Mouse (Mus musculus): Measurements from ENCODE around the gene Dnajb13. TPM values are rescaled to one million over a fixed set of nuclear protein-coding genes. Genes with fewer than 3 reads are reported as not detected.
A peak's percentile ranks its signal among the peaks of the same experiment; 100 is the strongest.

Gene Dnajb13
- polyA plus RNA-seq, 1 experiment from 2014 or later: 0.24 TPM

GRCm38 (mm10) chr7:100465248-100465647 is 49.5 kb downstream of the Dnajb13 start:
- 80% methylated on average over 4 of the region's 4 CpGs for WGBS
- H3K36me3 ChIP-seq: peaks cover 86% of the 10 kb centered on the region
- H3K27me3 ChIP-seq: no peaks in the 10 kb centered on the region
- H3K4me3 ChIP-seq: no peak overlapping the region
- 0 out of 2 replicates have a peak overlapping the region, but pooled peaks have one; percentile 10 for H3K4me2 ChIP-seq (replicated peaks)
- H3K9ac ChIP-seq: peak overlapping the region; percentile 1; the same call in 1 of the 2 replicates
- no peaks in the 10 kb centered on the region for H3K9me3 ChIP-seq
- H3K4me1 ChIP-seq: peaks cover 10% of the 10 kb centered on the region
- H3K27ac ChIP-seq: peak overlapping the region; percentile 56; the same call in 1 of the 2 replicates
- no peak for ATAC-seq (ENCODE audit: low FRiP score, low read depth)

GRCm38 (mm10) chr7:100464248-100464647 is 50.5 kb downstream of the Dnajb13 start:
- Histone ChIP-seq H3K4me1 (peaks cover 10% of the 10 kb centered on the region), H3K9me3 (no peaks in the 10 kb centered on the region), H3K36me3 (peaks cover 88% of the 10 kb centered on the region), H3K4me3 (no peak overlapping the region), H3K9ac (no peak overlapping the region), H3K27me3 (no peaks in the 10 kb centered on the region), H3K27ac (no peak overlapping the region), H3K4me2 (replicated peaks) (no peak overlapping the region)
- ATAC-seq (ENCODE audit: low FRiP score, low read depth): no peak
- 92% methylated on average over 7 of the region's 7 CpGs for WGBS

GRCm38 (mm10) chr7:100463757-100464156 is 51.0 kb downstream of the Dnajb13 start:
- Histone ChIP-seq H3K9me3 (no peaks in the 10 kb centered on the region), H3K4me1 (peaks cover 10% of the 10 kb centered on the region), H3K9ac (no peak overlapping the region), H3K27me3 (no peaks in the 10 kb centered on the region), H3K27ac (no peak overlapping the region), H3K4me3 (no peak overlapping the region), H3K36me3 (peaks cover 87% of the 10 kb centered on the region), H3K4me2 (replicated peaks) (no peak overlapping the region)
- WGBS: 76% methylated on average over 10 of the region's 10 CpGs
- no peak for ATAC-seq (ENCODE audit: low FRiP score, low read depth)

- H3K9me3 ChIP-seq: no peaks in the 10 kb centered on the region
- H3K27ac ChIP-seq: no peak overlapping the region
- H3K27me3 ChIP-seq: no peaks in the 10 kb centered on the region
- ATAC-seq (ENCODE audit: low FRiP score, low read depth): no peak
- peaks cover 84% of the 10 kb centered on the region for H3K36me3 ChIP-seq
- peaks cover 10% of the 10 kb centered on the region for H3K4me1 ChIP-seq
- H3K4me2 ChIP-seq (replicated peaks): no peak overlapping the region
- WGBS: 84% methylated on average over 9 of the region's 9 CpGs
- no peak overlapping the region for H3K9ac ChIP-seq
- H3K4me3 ChIP-seq: no peak overlapping the region
Measured at GRCm38 (mm10) chr7:100463194-100463593, 51.6 kb downstream of the Dnajb13 start.

- no peak for ATAC-seq (ENCODE audit: low FRiP score, low read depth)
- WGBS: 84% methylated on average over 6 of the region's 6 CpGs
- Histone ChIP-seq H3K9ac (no peak overlapping the region), H3K27me3 (no peaks in the 10 kb centered on the region), H3K9me3 (no peaks in the 10 kb centered on the region), H3K4me2 (replicated peaks) (no peak overlapping the region), H3K27ac (no peak overlapping the region), H3K4me1 (peaks cover 10% of the 10 kb centered on the region), H3K36me3 (peaks cover 86% of the 10 kb centered on the region), H3K4me3 (no peak overlapping the region)
Measured at GRCm38 (mm10) chr7:100461621-100462151, 53.1 kb downstream of the Dnajb13 start.

GRCm38 (mm10) chr7:100459862-100460261 is 54.9 kb downstream of the Dnajb13 start:
- no peak for ATAC-seq (ENCODE audit: low FRiP score, low read depth)
- no peaks in the 10 kb centered on the region for H3K27me3 ChIP-seq
- H3K9me3 ChIP-seq: no peaks in the 10 kb centered on the region
- no peaks in the 10 kb centered on the region for H3K4me1 ChIP-seq
- 93% methylated on average over 3 of the region's 3 CpGs for WGBS
- H3K4me3 ChIP-seq: no peak overlapping the region
- H3K9ac ChIP-seq: no peak overlapping the region
- no peak overlapping the region for H3K27ac ChIP-seq
- peaks cover 86% of the 10 kb centered on the region for H3K36me3 ChIP-seq
- H3K4me2 ChIP-seq (replicated peaks): no peak overlapping the region

GRCm38 (mm10) chr7:100458153-100458552 is 56.6 kb downstream of the Dnajb13 start:
- Histone ChIP-seq H3K4me2 (replicated peaks) (no peak overlapping the region), H3K27ac (no peak overlapping the region), H3K9me3 (no peaks in the 10 kb centered on the region), H3K36me3 (peaks cover 91% of the 10 kb centered on the region), H3K4me1 (no peaks in the 10 kb centered on the region), H3K27me3 (no peaks in the 10 kb centered on the region), H3K9ac (no peak overlapping the region), H3K4me3 (no peak overlapping the region)
- WGBS: 75% methylated on average over 1 of the region's 1 CpGs
- no peak for ATAC-seq (ENCODE audit: low FRiP score, low read depth)

Other genes starting within 250 kb of the Dnajb13 start
- gene P4ha3, start 229.4 kb downstream of the Dnajb13 start, polyA plus RNA-seq (2015; fragmentation: Nextera tagmentation; extraction: Ambion mirVana): 17.4 TPM in 2 replicates
- gene C2cd3, start 142.7 kb downstream of the Dnajb13 start, polyA plus RNA-seq (2015; fragmentation: Nextera tagmentation; extraction: Ambion mirVana): 24.0 and 28.0 TPM in 2 replicates
- 50.8 and 53.6 TPM in 2 replicates for gene Ppme1, start 142.7 kb downstream of the Dnajb13 start, polyA plus RNA-seq (2015; fragmentation: Nextera tagmentation; extraction: Ambion mirVana)
- 0.08 TPM in 1 of 2 replicates, not detected in the other for gene Ucp3, start 42.0 kb downstream of the Dnajb13 start, polyA plus RNA-seq (2015; fragmentation: Nextera tagmentation; extraction: Ambion mirVana)
- 143 and 155 TPM in 2 replicates for gene Ucp2, start 21.6 kb downstream of the Dnajb13 start, polyA plus RNA-seq (2015; fragmentation: Nextera tagmentation; extraction: Ambion mirVana)
- gene Coa4, start 22.1 kb upstream of the Dnajb13 start, polyA plus RNA-seq (2015; fragmentation: Nextera tagmentation; extraction: Ambion mirVana): 18.3 and 18.5 TPM in 2 replicates
- gene Rab6a, start 92.5 kb upstream of the Dnajb13 start, polyA plus RNA-seq (2015; fragmentation: Nextera tagmentation; extraction: Ambion mirVana): 98.1 and 98.7 TPM in 2 replicates
- 74.6 and 74.7 TPM in 2 replicates for gene Mrpl48, start 93.3 kb upstream of the Dnajb13 start, polyA plus RNA-seq (2015; fragmentation: Nextera tagmentation; extraction: Ambion mirVana)
- 3.0 and 4.2 TPM in 2 replicates for gene Plekhb1, start 147.5 kb upstream of the Dnajb13 start, polyA plus RNA-seq (2015; fragmentation: Nextera tagmentation; extraction: Ambion mirVana)
- 56.2 and 62.8 TPM in 2 replicates for gene Fam168a, start 191.7 kb upstream of the Dnajb13 start, polyA plus RNA-seq (2015; fragmentation: Nextera tagmentation; extraction: Ambion mirVana)

Measured in limb, embryonic 13.5 days (tissue).